In genomic region chr5:29388181-29388943, GRCm38 (mm10) we compare ENCODE assay signal across 10 mouse cellular contexts. TPM values are rescaled to one million over a fixed set of nuclear protein-coding genes. Genes with fewer than 3 reads are reported as not detected.
A peak's percentile ranks its signal among the peaks of the same experiment; 100 is the strongest.
DNase-seq lines count a peak whose midpoint lies in the region; ATAC-seq lines count a peak whose summit lies in the region.
"Had no signal": no experiment of that assay in that cellular context is flagged by ENCODE, and none has a peak within 500 bp of the region (broad histone marks: within the 10 kb centered on the region; RNA-seq: fewer than 3 reads in every experiment).

No protein-coding gene starts in this region.

- WGBS in neural tube, embryonic 13.5 days = 51% methylated on average over 7 of the region's 7 CpGs
- 56% methylated on average over 7 of the region's 7 CpGs for WGBS in neural tube, embryonic 15.5 days
- WGBS in stomach, embryonic 16.5 days = 26% methylated on average over 7 of the region's 7 CpGs

- 0 out of 2 replicates have a peak overlapping the region, but pooled peaks have one; percentile 33 for H3K27ac ChIP-seq in neural tube, embryonic 13.5 days (replicated peaks)
- H3K27ac ChIP-seq in neural tube, embryonic 15.5 days (replicated peaks) = no peak overlapping the region
- peak overlapping the region; percentile 76 for H3K27ac ChIP-seq in stomach, embryonic 16.5 days (ENCODE audit: low read length)
- H3K27ac ChIP-seq: neural tube, embryonic 12.5 days had no signal

- ATAC-seq in neural tube, embryonic 13.5 days (ENCODE audit: low read depth) = no peak
- no peak for ATAC-seq in neural tube, embryonic 15.5 days (ENCODE audit: low FRiP score)
- peak; percentile 74 for ATAC-seq in stomach, embryonic 16.5 days (ENCODE audit: insufficient read depth, low FRiP score)

- DNase-seq in heart, adult 8-10 months (ENCODE audit: low spot score) = peak; percentile 58
- peak; percentile 8 for DNase-seq in liver
- no peak for DNase-seq in frontal cortex, postnatal 25 days (ENCODE audit: low spot score in 2 of 2)
- DNase-seq in cerebellum, postnatal 4 days (ENCODE audit: low spot score in 2 of 2) = no peak
- DNase-seq in natural killer cell, adult 2 months (ENCODE audit: low spot score in 2 of 2) = no peak
- DNase-seq: cerebellum, postnatal 36 days had no signal

- no peak overlapping the region for H3K4me3 ChIP-seq in neural tube, embryonic 13.5 days
- no peak overlapping the region for H3K4me3 ChIP-seq in neural tube, embryonic 15.5 days (replicated peaks)
- H3K4me3 ChIP-seq in stomach, embryonic 16.5 days (replicated peaks; ENCODE audit: low read length) = no peak overlapping the region
- H3K4me3 ChIP-seq: neural tube, embryonic 12.5 days had no signal

- no peaks in the 10 kb centered on the region for H3K4me1 ChIP-seq in neural tube, embryonic 13.5 days (replicated peaks)
- H3K4me1 ChIP-seq in neural tube, embryonic 15.5 days = no peaks in the 10 kb centered on the region
- H3K4me1 ChIP-seq in stomach, embryonic 16.5 days (ENCODE audit: control insufficient read depth, insufficient read depth, low read length) = peaks cover 14% of the 10 kb centered on the region
- H3K4me1 ChIP-seq: neural tube, embryonic 12.5 days had no signal

- no peak overlapping the region for H3K4me2 ChIP-seq in neural tube, embryonic 13.5 days
- no peak overlapping the region for H3K4me2 ChIP-seq in neural tube, embryonic 15.5 days
- 0 out of 2 replicates have a peak overlapping the region, but pooled peaks have one; percentile 3 for H3K4me2 ChIP-seq in stomach, embryonic 16.5 days (ENCODE audit: low read depth, low read length)
- H3K4me2 ChIP-seq: neural tube, embryonic 12.5 days had no signal

- peaks cover 13% of the 10 kb centered on the region for H3K27me3 ChIP-seq in neural tube, embryonic 13.5 days
- H3K27me3 ChIP-seq in neural tube, embryonic 15.5 days (replicated peaks) = no peaks in the 10 kb centered on the region; the same call in 1 of the 2 replicates
- no peaks in the 10 kb centered on the region for H3K27me3 ChIP-seq in stomach, embryonic 16.5 days (ENCODE audit: control insufficient read depth, insufficient read depth, low read length)
- H3K27me3 ChIP-seq: neural tube, embryonic 12.5 days had no signal

- H3K36me3 ChIP-seq in neural tube, embryonic 13.5 days = no peaks in the 10 kb centered on the region
- H3K36me3 ChIP-seq in neural tube, embryonic 15.5 days = no peaks in the 10 kb centered on the region
- H3K36me3 ChIP-seq in stomach, embryonic 16.5 days (ENCODE audit: control insufficient read depth, insufficient read depth, low read length) = no peaks in the 10 kb centered on the region
- H3K36me3 ChIP-seq: neural tube, embryonic 12.5 days had no signal

- no peak overlapping the region for H3K9ac ChIP-seq in neural tube, embryonic 13.5 days
- no peak overlapping the region for H3K9ac ChIP-seq in neural tube, embryonic 15.5 days (replicated peaks)
- no peak overlapping the region for H3K9ac ChIP-seq in stomach, embryonic 16.5 days (ENCODE audit: low read length)
- H3K9ac ChIP-seq: neural tube, embryonic 12.5 days had no signal

- no peaks in the 10 kb centered on the region for H3K9me3 ChIP-seq in neural tube, embryonic 13.5 days
- H3K9me3 ChIP-seq in neural tube, embryonic 15.5 days (replicated peaks) = no peaks in the 10 kb centered on the region
- H3K9me3 ChIP-seq in stomach, embryonic 16.5 days (replicated peaks; ENCODE audit: control insufficient read depth, low read length) = no peaks in the 10 kb centered on the region
- H3K9me3 ChIP-seq: neural tube, embryonic 12.5 days had no signal

RNA-seq across cellular contexts. Expression of gene Lmbr1, which starts 10.2 kb away (rescaled TPM):
- 27.0 and 27.3 TPM in 2 replicates for polyA plus RNA-seq in neural tube, embryonic 13.5 days (2015; fragmentation: Nextera tagmentation; extraction: Ambion mirVana)
- 35.6 and 36.5 TPM in 2 replicates for polyA plus RNA-seq in neural tube, embryonic 15.5 days (2015; fragmentation: Nextera tagmentation; extraction: Ambion mirVana)
- 10 to 100 TPM; 10.7 to 18.2 (median 12.4) TPM for total RNA-seq in heart, adult 8-10 months (2022)
- polyA plus RNA-seq in stomach, embryonic 16.5 days (2015; fragmentation: Nextera tagmentation; extraction: Ambion mirVana) = 11.2 and 12.2 TPM in 2 replicates

RNA-seq across cellular contexts. Expression of gene Nom1, which starts 46.1 kb away (rescaled TPM):
- 16.8 and 22.2 TPM in 2 replicates for polyA plus RNA-seq in neural tube, embryonic 13.5 days (2015; fragmentation: Nextera tagmentation; extraction: Ambion mirVana)
- 16.2 and 23.1 TPM in 2 replicates for polyA plus RNA-seq in neural tube, embryonic 15.5 days (2015; fragmentation: Nextera tagmentation; extraction: Ambion mirVana)
- 10 to 100 TPM; 13.4 to 20.9 (median 16.2) TPM for total RNA-seq in heart, adult 8-10 months (2022)
- 26.5 and 28.5 TPM in 2 replicates for polyA plus RNA-seq in stomach, embryonic 16.5 days (2015; fragmentation: Nextera tagmentation; extraction: Ambion mirVana)

Comparison
In these comparisons a context has a peak if more than half of its experiments do, and no peak if none do; other contexts are left out.
1. DNase-seq: peak in heart, adult 8-10 months (single experiment) and liver (single experiment); none in frontal cortex, postnatal 25 days (0 of 2), cerebellum, postnatal 4 days (0 of 2) and natural killer cell, adult 2 months (0 of 2).